Mouse (Mus musculus): ENCODE data around the gene Arhgap25. TPM values are rescaled to one million over a fixed set of nuclear protein-coding genes. Genes with fewer than 3 reads are reported as not detected.

Gene Arhgap25
- total and polyA plus RNA-seq, 3 experiments: 4.8 to 40.9 (median 22.8) TPM

DNA sequence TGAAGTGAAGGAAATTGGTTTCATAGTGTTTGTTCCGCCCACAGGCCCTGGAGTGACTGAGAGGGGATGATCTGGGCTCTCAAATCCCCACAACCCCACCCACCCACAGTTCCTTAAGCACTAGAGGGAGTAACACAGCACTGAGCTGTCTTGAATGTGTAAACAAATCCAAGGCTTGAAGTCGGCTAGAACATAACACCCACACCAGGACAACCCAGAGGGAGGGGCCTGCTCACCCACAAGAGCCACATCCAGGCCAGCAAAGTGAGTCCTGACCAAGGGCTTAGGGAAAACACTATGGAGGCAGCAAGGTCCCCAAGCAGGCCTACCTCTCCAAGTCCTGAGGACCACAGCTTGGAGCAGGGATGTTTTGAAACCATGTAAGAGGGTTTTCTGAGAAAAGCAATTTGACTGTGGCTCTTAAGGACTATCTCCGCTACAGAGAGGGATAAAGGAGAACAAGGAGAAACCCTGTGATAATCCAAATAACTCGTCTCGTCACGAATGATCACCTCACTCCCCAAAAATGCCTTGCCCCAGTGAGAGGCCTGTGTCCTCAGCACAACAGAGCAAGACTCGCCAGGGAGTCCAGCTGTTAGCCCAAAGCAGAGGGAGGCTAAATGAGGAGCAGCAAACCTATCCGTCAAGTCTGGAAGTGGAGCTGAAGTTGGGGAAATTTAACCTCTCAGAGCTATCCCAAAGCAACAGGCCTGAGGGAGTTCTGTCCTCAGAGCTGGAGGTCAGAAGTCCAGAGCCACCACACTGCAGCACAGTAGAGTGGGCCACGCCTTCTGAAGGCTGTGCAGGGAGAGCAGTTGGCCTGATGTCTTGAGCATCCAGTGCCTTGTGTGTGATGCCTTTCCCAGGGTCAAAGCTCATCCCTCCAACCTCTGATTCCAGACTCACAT, 34.9 kb upstream of the Arhgap25 start:
- H3K36me3 ChIP-seq (replicated peaks): no peaks in the 10 kb centered on the region
- TF ChIP-seq TAL1 (conservative IDR thresholded peaks at IDR 0.05; ENCODE audit: low read depth, low read length) (no peak), GATA1 (IDR thresholded peaks at IDR 0.05; ENCODE audit: borderline replicate concordance, low read length) (no peak), GATA2 (IDR thresholded peaks at IDR 0.05; ENCODE audit: borderline replicate concordance, low read depth, low read length) (no peak), POLR2AphosphoS5 (IDR thresholded peaks at IDR 0.05; ENCODE audit: insufficient replicate concordance, low read depth, low read length) (no peak), CTCF (IDR thresholded peaks at IDR 0.05; ENCODE audit: low read depth, low read length) (no peak)
- ATAC-seq (ENCODE audit: extremely low read depth, insufficient number of reproducible peaks, low FRiP score, poor library complexity, severe bottlenecking): no peak

GRCm38 (mm10) chr6:87565166-87565565, 32.1 kb upstream of the Arhgap25 start:
- TF ChIP-seq TAL1 (conservative IDR thresholded peaks at IDR 0.05; ENCODE audit: low read depth, low read length) (no peak), GATA2 (IDR thresholded peaks at IDR 0.05; ENCODE audit: borderline replicate concordance, low read depth, low read length) (no peak), POLR2AphosphoS5 (IDR thresholded peaks at IDR 0.05; ENCODE audit: insufficient replicate concordance, low read depth, low read length) (no peak), GATA1 (IDR thresholded peaks at IDR 0.05; ENCODE audit: borderline replicate concordance, low read length) (no peak), CTCF (IDR thresholded peaks at IDR 0.05; ENCODE audit: low read depth, low read length) (no peak)
- ATAC-seq (ENCODE audit: extremely low read depth, insufficient number of reproducible peaks, low FRiP score, poor library complexity, severe bottlenecking) (no peak), DNase-seq (ENCODE audit: low spot score) (no peak)
- Histone ChIP-seq H3K36me3 (replicated peaks) (no peaks in the 10 kb centered on the region), H3K4me1 (ENCODE audit: insufficient read depth, low read depth, low read length) (peaks cover 42% of the 10 kb centered on the region), H3K27me3 (ENCODE audit: insufficient read depth, low read length) (peaks cover 47% of the 10 kb centered on the region), H3K9me3 (replicated peaks) (no peaks in the 10 kb centered on the region), H3K4me3 (ENCODE audit: low read depth, low read length) (no peak overlapping the region)

More for the DNA sequence above, 34.9 kb upstream of the Arhgap25 start:
- Histone ChIP-seq H3K27me3 (ENCODE audit: insufficient read depth, low read length) (peaks cover 36% of the 10 kb centered on the region), H3K4me1 (ENCODE audit: insufficient read depth, low read depth, low read length) (peaks cover 43% of the 10 kb centered on the region), H3K4me3 (ENCODE audit: low read depth, low read length) (no peak overlapping the region), H3K9me3 (replicated peaks) (no peaks in the 10 kb centered on the region)
- DNase-seq (ENCODE audit: low spot score): no peak

DNA sequence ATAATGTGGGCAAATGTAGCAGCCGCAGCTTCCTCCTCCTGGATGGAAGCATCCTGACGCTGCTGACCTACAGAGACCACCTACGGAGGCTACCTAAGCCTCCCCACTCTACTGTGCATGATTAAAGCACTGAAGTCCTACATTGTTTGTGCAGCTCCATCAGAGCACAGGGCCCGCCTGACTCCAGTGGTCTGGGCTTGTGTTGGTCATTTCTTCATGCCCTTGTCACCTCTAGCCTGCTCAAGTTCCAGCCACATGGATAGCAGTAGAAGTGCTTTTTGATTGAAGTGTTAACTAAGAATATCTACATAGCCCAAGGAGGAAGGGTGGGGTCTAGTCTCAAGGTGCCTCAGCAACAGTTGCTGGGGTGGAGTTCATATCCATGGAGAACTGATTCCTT, 31.3 kb upstream of the Arhgap25 start:
- TF ChIP-seq GATA1 (IDR thresholded peaks at IDR 0.05; ENCODE audit: borderline replicate concordance, low read length) (no peak), POLR2AphosphoS5 (IDR thresholded peaks at IDR 0.05; ENCODE audit: insufficient replicate concordance, low read depth, low read length) (no peak), GATA2 (IDR thresholded peaks at IDR 0.05; ENCODE audit: borderline replicate concordance, low read depth, low read length) (no peak), CTCF (IDR thresholded peaks at IDR 0.05; ENCODE audit: low read depth, low read length) (no peak), TAL1 (conservative IDR thresholded peaks at IDR 0.05; ENCODE audit: low read depth, low read length) (no peak)
- Histone ChIP-seq H3K9me3 (replicated peaks) (no peaks in the 10 kb centered on the region), H3K36me3 (replicated peaks) (no peaks in the 10 kb centered on the region), H3K4me1 (ENCODE audit: insufficient read depth, low read depth, low read length) (peaks cover 35% of the 10 kb centered on the region), H3K4me3 (ENCODE audit: low read depth, low read length) (no peak overlapping the region), H3K27me3 (ENCODE audit: insufficient read depth, low read length) (peaks cover 46% of the 10 kb centered on the region)
- no peak for DNase-seq (ENCODE audit: low spot score)
- no peak for ATAC-seq (ENCODE audit: extremely low read depth, insufficient number of reproducible peaks, low FRiP score, poor library complexity, severe bottlenecking)

DNA sequence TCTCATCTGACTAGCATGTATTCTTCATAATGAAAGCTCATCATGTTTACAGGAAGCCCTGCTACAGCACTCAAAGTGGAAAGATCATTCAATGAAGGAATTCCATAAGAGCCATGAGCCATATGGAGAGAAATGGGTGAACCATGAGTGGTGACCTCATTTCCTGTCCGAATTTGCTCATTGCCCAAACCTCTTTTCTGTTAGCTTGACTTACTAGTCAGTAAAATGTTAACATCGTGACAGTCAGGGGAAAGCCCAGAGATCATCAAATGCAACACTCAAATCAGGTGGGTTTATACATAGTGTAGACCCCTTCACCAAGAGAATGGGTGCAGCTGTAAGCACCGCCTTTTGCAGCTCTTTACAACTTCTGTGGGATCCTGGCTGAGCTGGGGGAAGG, 20.7 kb upstream of the Arhgap25 start:
- DNase-seq (ENCODE audit: low spot score): no peak
- Histone ChIP-seq H3K9me3 (replicated peaks) (no peaks in the 10 kb centered on the region), H3K27me3 (ENCODE audit: insufficient read depth, low read length) (peaks cover 54% of the 10 kb centered on the region), H3K4me3 (ENCODE audit: low read depth, low read length) (no peak overlapping the region), H3K36me3 (replicated peaks) (no peaks in the 10 kb centered on the region), H3K4me1 (ENCODE audit: insufficient read depth, low read depth, low read length) (peaks cover 20% of the 10 kb centered on the region)
- TF ChIP-seq POLR2AphosphoS5 (IDR thresholded peaks at IDR 0.05; ENCODE audit: insufficient replicate concordance, low read depth, low read length) (no peak), GATA1 (IDR thresholded peaks at IDR 0.05; ENCODE audit: borderline replicate concordance, low read length) (no peak), TAL1 (conservative IDR thresholded peaks at IDR 0.05; ENCODE audit: low read depth, low read length) (no peak), GATA2 (IDR thresholded peaks at IDR 0.05; ENCODE audit: borderline replicate concordance, low read depth, low read length) (no peak), CTCF (IDR thresholded peaks at IDR 0.05; ENCODE audit: low read depth, low read length) (no peak)
- no peak for ATAC-seq (ENCODE audit: extremely low read depth, insufficient number of reproducible peaks, low FRiP score, poor library complexity, severe bottlenecking)

DNA sequence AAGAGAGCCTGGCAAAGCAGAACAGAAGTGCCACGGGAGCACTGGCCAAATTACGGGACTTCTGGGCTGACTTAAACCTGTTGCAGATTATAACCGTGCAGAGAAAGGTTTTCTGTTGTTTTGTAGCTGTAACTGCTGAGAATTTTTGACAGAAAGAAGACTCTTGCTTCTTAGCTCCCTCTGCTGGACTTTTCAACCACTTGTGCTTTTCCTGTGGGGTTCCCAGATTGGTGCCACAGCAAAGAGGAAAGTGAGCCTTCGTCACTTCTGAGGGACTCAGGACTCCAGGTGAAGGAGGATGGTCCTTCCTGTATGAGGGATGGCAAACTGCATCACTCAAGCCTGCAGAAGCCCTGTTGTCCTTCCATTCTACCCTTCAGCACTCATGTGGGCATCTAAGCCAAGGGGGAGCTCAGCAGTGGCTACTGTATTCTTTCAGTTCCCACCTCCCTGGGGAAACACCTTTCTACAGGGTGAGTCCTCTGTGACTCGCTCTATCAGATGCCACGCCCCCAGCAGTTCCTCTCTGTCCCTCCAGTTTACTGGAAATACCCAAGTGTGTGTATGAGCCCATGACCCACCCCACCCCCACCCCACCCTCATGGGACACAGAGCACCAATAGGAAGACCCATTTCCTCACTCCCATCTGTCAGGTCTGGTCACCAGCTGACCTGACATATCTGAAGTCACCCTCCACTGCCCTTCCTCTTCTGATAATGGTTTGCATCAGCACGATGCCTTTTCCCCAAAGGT, 19.2 kb upstream of the Arhgap25 start:
- peaks cover 49% of the 10 kb centered on the region for H3K27me3 ChIP-seq (ENCODE audit: insufficient read depth, low read length)
- ATAC-seq (ENCODE audit: extremely low read depth, insufficient number of reproducible peaks, low FRiP score, poor library complexity, severe bottlenecking): no peak
- no peaks in the 10 kb centered on the region for H3K9me3 ChIP-seq (replicated peaks)
- H3K4me1 ChIP-seq (ENCODE audit: insufficient read depth, low read depth, low read length): peaks cover 20% of the 10 kb centered on the region
- no peak for DNase-seq (ENCODE audit: low spot score)
- H3K4me3 ChIP-seq (ENCODE audit: low read depth, low read length): no peak overlapping the region
- TF ChIP-seq TAL1 (conservative IDR thresholded peaks at IDR 0.05; ENCODE audit: low read depth, low read length) (no peak), GATA2 (IDR thresholded peaks at IDR 0.05; ENCODE audit: borderline replicate concordance, low read depth, low read length) (no peak), CTCF (IDR thresholded peaks at IDR 0.05; ENCODE audit: low read depth, low read length) (no peak), POLR2AphosphoS5 (IDR thresholded peaks at IDR 0.05; ENCODE audit: insufficient replicate concordance, low read depth, low read length) (no peak), GATA1 (IDR thresholded peaks at IDR 0.05; ENCODE audit: borderline replicate concordance, low read length) (no peak)
- no peaks in the 10 kb centered on the region for H3K36me3 ChIP-seq (replicated peaks)

DNA sequence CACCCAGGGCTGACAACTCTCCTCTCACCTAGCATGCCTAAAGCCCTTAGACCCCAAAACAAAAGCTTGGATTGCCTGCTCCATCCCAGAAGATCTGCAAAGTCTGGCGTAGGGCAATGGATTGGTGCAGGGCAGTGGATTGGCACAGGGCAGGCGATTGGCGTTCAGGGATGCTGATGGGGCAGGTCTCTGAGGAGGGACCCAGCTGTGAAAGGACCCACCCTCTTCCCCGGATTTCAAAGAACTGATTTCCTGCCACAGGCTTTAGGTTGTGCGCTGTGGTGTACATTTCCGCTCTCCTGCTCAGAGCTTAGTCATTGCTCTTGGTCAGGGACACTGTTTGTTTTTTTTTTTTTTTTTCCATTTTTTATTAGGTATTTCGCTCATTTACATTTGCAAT, 14.8 kb upstream of the Arhgap25 start:
- Histone ChIP-seq H3K4me1 (ENCODE audit: insufficient read depth, low read depth, low read length) (peaks cover 32% of the 10 kb centered on the region), H3K9me3 (replicated peaks) (peaks cover 9% of the 10 kb centered on the region), H3K36me3 (replicated peaks) (no peaks in the 10 kb centered on the region), H3K4me3 (ENCODE audit: low read depth, low read length) (no peak overlapping the region), H3K27me3 (ENCODE audit: insufficient read depth, low read length) (peaks cover 56% of the 10 kb centered on the region)
- TF ChIP-seq GATA2 (IDR thresholded peaks at IDR 0.05; ENCODE audit: borderline replicate concordance, low read depth, low read length): no peak
- no peak for TF ChIP-seq GATA1 (IDR thresholded peaks at IDR 0.05; ENCODE audit: borderline replicate concordance, low read length)
- no peak for TF ChIP-seq TAL1 (conservative IDR thresholded peaks at IDR 0.05; ENCODE audit: low read depth, low read length)
- no peak for TF ChIP-seq CTCF (IDR thresholded peaks at IDR 0.05; ENCODE audit: low read depth, low read length)
- no peak for TF ChIP-seq POLR2AphosphoS5 (IDR thresholded peaks at IDR 0.05; ENCODE audit: insufficient replicate concordance, low read depth, low read length)
- no peak for ATAC-seq (ENCODE audit: extremely low read depth, insufficient number of reproducible peaks, low FRiP score, poor library complexity, severe bottlenecking)
- no peak for DNase-seq (ENCODE audit: low spot score)
